Mouse (Mus musculus) embryonic facial prominence, embryonic 13.5 days (tissue): Measurements from ENCODE around the gene Mnat1. TPM values are rescaled to one million over a fixed set of nuclear protein-coding genes. Genes with fewer than 3 reads are reported as not detected.

Experiments used
- ATAC-seq: fragments of 200-750 bp; cut with Nextera tagmentation; 2 replicates; pipeline ENCODE4 v1.8.0; 2017; ENCODE audit warnings: low read depth; ENCODE audit not compliant: insufficient number of reproducible peaks, insufficient read depth, low FRiP score, low TSS enrichment
- H3K27ac ChIP-seq: fragments of 300-500 bp; sonication (generic); 2 replicates; pipeline ENCODE4 v1.5.1; 2015; ENCODE audit warnings: moderate library complexity, mild to moderate bottlenecking, inconsistent platforms
- H3K27me3 ChIP-seq: fragments of 300-500 bp; sonication (generic); 2 replicates; pipeline ENCODE4 v1.6.1; 2015; ENCODE audit warnings: mild to moderate bottlenecking, inconsistent platforms
- H3K36me3 ChIP-seq: fragments of 300-500 bp; sonication (generic); 2 replicates; pipeline ENCODE4 v1.6.1; 2015; ENCODE audit warnings: mild to moderate bottlenecking, inconsistent platforms
- H3K4me1 ChIP-seq: fragments of 300-500 bp; sonication (generic); 2 replicates; pipeline ENCODE4 v1.6.1; 2015; ENCODE audit warnings: inconsistent platforms
- H3K4me2 ChIP-seq: fragments of 300-500 bp; sonication (generic); 2 replicates; pipeline ENCODE4 v1.6.1; 2015; ENCODE audit warnings: moderate library complexity, mild to moderate bottlenecking, inconsistent platforms
- H3K4me3 ChIP-seq: fragments of 300-500 bp; sonication (generic); 2 replicates; pipeline ENCODE4 v1.5.1; 2015; ENCODE audit warnings: mild to moderate bottlenecking, inconsistent platforms
- H3K9ac ChIP-seq: fragments of 300-500 bp; sonication (generic); 2 replicates; pipeline ENCODE4 v1.6.1; 2015; ENCODE audit warnings: mild to moderate bottlenecking, inconsistent platforms
- H3K9me3 ChIP-seq: fragments of 300-500 bp; sonication (generic); 2 replicates; pipeline ENCODE4 v1.6.1; 2016; ENCODE audit warnings: inconsistent platforms
- WGBS: fragments of 180-500 bp; shearing (Covaris S2); methylation state at CpG from one replicate; pipeline ENCODE4 v1.1.7; 2015; ENCODE audit warnings: mixed read lengths; 5-methylcytosine and 5-hydroxymethylcytosine counted together
- polyA plus RNA-seq: library from polyadenylated mRNA; unstranded; fragments of >200 nt; fragmentation: Nextera tagmentation; extraction: Ambion mirVana; gene quantifications from 2 replicates; pipeline ENCODE4 v1.2.1, GENCODE M21; 2015

The Mnat1 gene
- polyA plus RNA-seq, 1 experiment from 2014 or later: 34.6 TPM

GRCm38 (mm10) chr12:73207461-73207860 lies 83.9 kb downstream of the Mnat1 start:
- no peak overlapping the region for H3K9ac ChIP-seq
- ATAC-seq: no peak
- no peaks in the 10 kb centered on the region for H3K36me3 ChIP-seq
- no peak overlapping the region for H3K4me3 ChIP-seq
- peaks cover 14% of the 10 kb centered on the region for H3K4me1 ChIP-seq
- WGBS: 65% methylated on average over 1 of the region's 1 CpGs
- no peak overlapping the region for H3K4me2 ChIP-seq
- no peaks in the 10 kb centered on the region for H3K27me3 ChIP-seq
- no peaks in the 10 kb centered on the region for H3K9me3 ChIP-seq
- no peak overlapping the region for H3K27ac ChIP-seq

GRCm38 (mm10) chr12:73208518-73208917 lies 85.0 kb downstream of the Mnat1 start:
- no peaks in the 10 kb centered on the region for H3K9me3 ChIP-seq
- peaks cover 14% of the 10 kb centered on the region for H3K4me1 ChIP-seq
- no peaks in the 10 kb centered on the region for H3K27me3 ChIP-seq
- no peak overlapping the region for H3K4me3 ChIP-seq
- no peak for ATAC-seq
- H3K27ac ChIP-seq: no peak overlapping the region
- 86% methylated on average over 4 of the region's 4 CpGs for WGBS
- H3K36me3 ChIP-seq: no peaks in the 10 kb centered on the region
- H3K4me2 ChIP-seq: no peak overlapping the region
- no peak overlapping the region for H3K9ac ChIP-seq

- 53% methylated on average over 1 of the region's 1 CpGs for WGBS
- no peaks in the 10 kb centered on the region for H3K36me3 ChIP-seq
Measured at GRCm38 (mm10) chr12:73209117-73209516, 85.6 kb downstream of the Mnat1 start.

GRCm38 (mm10) chr12:73210454-73210853 lies 86.9 kb downstream of the Mnat1 start:
- H3K36me3 ChIP-seq: no peaks in the 10 kb centered on the region
- H3K27ac ChIP-seq: no peak overlapping the region
- H3K4me3 ChIP-seq: no peak overlapping the region
- H3K27me3 ChIP-seq: no peaks in the 10 kb centered on the region
- H3K9me3 ChIP-seq: no peaks in the 10 kb centered on the region
- no peak overlapping the region for H3K4me2 ChIP-seq
- H3K9ac ChIP-seq: no peak overlapping the region
- ATAC-seq: no peak
- WGBS: 67% methylated on average over 3 of the region's 3 CpGs
- H3K4me1 ChIP-seq: peaks cover 14% of the 10 kb centered on the region

More at GRCm38 (mm10) chr12:73209117-73209516, 85.6 kb downstream of the Mnat1 start:
- Histone ChIP-seq H3K4me2 (no peak overlapping the region), H3K4me1 (peaks cover 14% of the 10 kb centered on the region), H3K9ac (no peak overlapping the region), H3K27ac (no peak overlapping the region), H3K27me3 (no peaks in the 10 kb centered on the region), H3K9me3 (no peaks in the 10 kb centered on the region), H3K4me3 (no peak overlapping the region)
- no peak for ATAC-seq

- Histone ChIP-seq H3K4me2 (no peak overlapping the region), H3K4me1 (no peaks in the 10 kb centered on the region), H3K36me3 (peaks cover 17% of the 10 kb centered on the region), H3K9ac (no peak overlapping the region), H3K27me3 (no peaks in the 10 kb centered on the region), H3K4me3 (no peak overlapping the region), H3K27ac (no peak overlapping the region), H3K9me3 (no peaks in the 10 kb centered on the region)
- ATAC-seq: no peak
- WGBS: 86% methylated on average over 5 of the region's 5 CpGs
Measured at GRCm38 (mm10) chr12:73215773-73216172, 92.3 kb downstream of the Mnat1 start.

GRCm38 (mm10) chr12:73218632-73219031 lies 95.1 kb downstream of the Mnat1 start:
- Histone ChIP-seq H3K27me3 (no peaks in the 10 kb centered on the region), H3K27ac (no peak overlapping the region), H3K4me2 (no peak overlapping the region), H3K9ac (no peak overlapping the region), H3K4me1 (peaks cover under 1% of the 10 kb centered on the region; the same call in 1 of the 2 replicates), H3K36me3 (peaks cover 17% of the 10 kb centered on the region), H3K9me3 (no peaks in the 10 kb centered on the region), H3K4me3 (no peak overlapping the region)
- 87% methylated on average over 5 of the region's 5 CpGs for WGBS
- no peak for ATAC-seq

GRCm38 (mm10) chr12:73221235-73221634 lies 97.7 kb downstream of the Mnat1 start:
- peaks cover 4% of the 10 kb centered on the region for H3K4me1 ChIP-seq
- H3K9ac ChIP-seq: no peak overlapping the region
- no peak overlapping the region for H3K4me2 ChIP-seq
- H3K4me3 ChIP-seq: no peak overlapping the region
- H3K27ac ChIP-seq: no peak overlapping the region
- no peaks in the 10 kb centered on the region for H3K9me3 ChIP-seq
- H3K36me3 ChIP-seq: peaks cover 17% of the 10 kb centered on the region
- WGBS: 87% methylated on average over 3 of the region's 3 CpGs
- no peaks in the 10 kb centered on the region for H3K27me3 ChIP-seq
- ATAC-seq: no peak

GRCm38 (mm10) chr12:73223872-73224271 lies 100.4 kb downstream of the Mnat1 start:
- no peaks in the 10 kb centered on the region for H3K9me3 ChIP-seq
- no peak overlapping the region; the same call in 1 of the 2 replicates for H3K4me2 ChIP-seq
- peaks cover 4% of the 10 kb centered on the region for H3K4me1 ChIP-seq
- ATAC-seq: no peak
- 20% methylated on average over 6 of the region's 6 CpGs for WGBS
- no peak overlapping the region for H3K27ac ChIP-seq
- no peak overlapping the region for H3K4me3 ChIP-seq
- H3K9ac ChIP-seq: no peak overlapping the region
- H3K27me3 ChIP-seq: no peaks in the 10 kb centered on the region
- peaks cover 14% of the 10 kb centered on the region for H3K36me3 ChIP-seq

GRCm38 (mm10) chr12:73228427-73228826 lies 104.9 kb downstream of the Mnat1 start:
- Histone ChIP-seq H3K9me3 (no peaks in the 10 kb centered on the region), H3K27ac (no peak overlapping the region), H3K4me2 (no peak overlapping the region), H3K4me3 (no peak overlapping the region), H3K27me3 (no peaks in the 10 kb centered on the region), H3K36me3 (no peaks in the 10 kb centered on the region), H3K9ac (no peak overlapping the region), H3K4me1 (peaks cover 7% of the 10 kb centered on the region)
- 96% methylated on average over 3 of the region's 3 CpGs for WGBS
- ATAC-seq: no peak

GRCm38 (mm10) chr12:73230196-73230595 lies 106.7 kb downstream of the Mnat1 start:
- H3K4me3 ChIP-seq: no peak overlapping the region
- no peak for ATAC-seq
- H3K9ac ChIP-seq: no peak overlapping the region
- H3K4me1 ChIP-seq: peaks cover 3% of the 10 kb centered on the region; the same call in 1 of the 2 replicates
- H3K27me3 ChIP-seq: no peaks in the 10 kb centered on the region
- H3K36me3 ChIP-seq: no peaks in the 10 kb centered on the region
- no peaks in the 10 kb centered on the region for H3K9me3 ChIP-seq
- H3K4me2 ChIP-seq: no peak overlapping the region
- H3K27ac ChIP-seq: no peak overlapping the region

- Histone ChIP-seq H3K4me3 (no peak overlapping the region), H3K4me1 (peaks cover 3% of the 10 kb centered on the region; the same call in 1 of the 2 replicates), H3K36me3 (no peaks in the 10 kb centered on the region), H3K9me3 (no peaks in the 10 kb centered on the region), H3K27ac (no peak overlapping the region), H3K4me2 (no peak overlapping the region), H3K9ac (no peak overlapping the region), H3K27me3 (no peaks in the 10 kb centered on the region)
- no peak for ATAC-seq
Measured at GRCm38 (mm10) chr12:73231552-73231951, 108.0 kb downstream of the Mnat1 start.

- peak overlapping the region; percentile 44; the same call in 1 of the 2 replicates for H3K27ac ChIP-seq
- H3K4me1 ChIP-seq: peaks cover 3% of the 10 kb centered on the region; the same call in 1 of the 2 replicates
- H3K9ac ChIP-seq: no peak overlapping the region
- ATAC-seq: no peak
- H3K4me2 ChIP-seq: no peak overlapping the region
- no peaks in the 10 kb centered on the region for H3K27me3 ChIP-seq
- H3K9me3 ChIP-seq: no peaks in the 10 kb centered on the region
- WGBS: 24% methylated on average over 2 of the region's 2 CpGs
- no peaks in the 10 kb centered on the region for H3K36me3 ChIP-seq
- H3K4me3 ChIP-seq: no peak overlapping the region
Measured at GRCm38 (mm10) chr12:73232586-73232985, 109.1 kb downstream of the Mnat1 start.

- Histone ChIP-seq H3K4me1 (peaks cover 8% of the 10 kb centered on the region; the same call in 1 of the 2 replicates), H3K36me3 (no peaks in the 10 kb centered on the region), H3K9ac (no peak overlapping the region), H3K27ac (no peak overlapping the region), H3K27me3 (no peaks in the 10 kb centered on the region), H3K4me2 (no peak overlapping the region), H3K4me3 (no peak overlapping the region), H3K9me3 (no peaks in the 10 kb centered on the region)
- no peak for ATAC-seq
- 76% methylated on average over 10 of the region's 10 CpGs for WGBS
Measured at GRCm38 (mm10) chr12:73241960-73242359, 118.4 kb downstream of the Mnat1 start.
